ENCODE assay signal across 1 mouse cellular context in genomic region chr9:119340212-119340580, GRCm38 (mm10).
TF ChIP-seq lines count a peak whose summit lies in the region.

No protein-coding gene starts in this region.

TF ChIP-seq in MEL, 35 proteins besides CTCF, POLR2A, EP300 and RAD21 (continued from another document):
- TF ChIP-seq BHLHE40 (IDR thresholded peaks at IDR 0.05; ENCODE audit: borderline replicate concordance, low read depth, low read length), result no peak
- TF ChIP-seq MYC (IDR thresholded peaks at IDR 0.05; ENCODE audit: low read depth, low read length), result no peak
- no peak for TF ChIP-seq CHD1 (IDR thresholded peaks at IDR 0.05; ENCODE audit: low read depth, low read length)
- no peak for TF ChIP-seq MEF2A (IDR thresholded peaks at IDR 0.05; ENCODE audit: extremely low read depth, insufficient replicate concordance, low read depth, low read length, poor library complexity, severe bottlenecking)
- TF ChIP-seq POLR2AphosphoS5 (IDR thresholded peaks at IDR 0.05; ENCODE audit: borderline replicate concordance, low read depth, low read length), result no peak
- no peak for TF ChIP-seq GABPA (IDR thresholded peaks at IDR 0.05; ENCODE audit: low read depth, low read length)
- no peak for TF ChIP-seq TCF12 (IDR thresholded peaks at IDR 0.05; ENCODE audit: low read depth, low read length)
- no peak for TF ChIP-seq NRF1 (IDR thresholded peaks at IDR 0.05; ENCODE audit: insufficient read depth, low read depth, low read length, poor library complexity, severe bottlenecking)
- no peak for TF ChIP-seq TBP (IDR thresholded peaks at IDR 0.05; ENCODE audit: low read depth, low read length)
- no peak for TF ChIP-seq E2F4 (IDR thresholded peaks at IDR 0.05; ENCODE audit: borderline replicate concordance, low read depth, low read length)
- no peak for TF ChIP-seq SIN3A (IDR thresholded peaks at IDR 0.05; ENCODE audit: low read length)
- TF ChIP-seq MAZ (IDR thresholded peaks at IDR 0.05; ENCODE audit: low read depth, low read length), result no peak
